Mouse (Mus musculus): ENCODE results near the gene Tmem125. TPM values are rescaled to one million over a fixed set of nuclear protein-coding genes. Genes with fewer than 3 reads are reported as not detected.

Tmem125 gene
- total and polyA plus RNA-seq, 2 experiments from 2014 or later: 0.14 to 0.22 TPM

GRCm38 (mm10) chr4:118505551-118505950 lies 38.3 kb downstream of the Tmem125 start:
- no peak for DNase-seq (ENCODE audit: low spot score)
- WGBS: 71% methylated on average over 3 of the region's 3 CpGs
- no peaks in the 10 kb centered on the region for H3K4me1 ChIP-seq (ENCODE audit: insufficient read depth, low read length)
- H3K36me3 ChIP-seq (ENCODE audit: insufficient read depth, low read length): no peaks in the 10 kb centered on the region
- H3K4me3 ChIP-seq (ENCODE audit: low read depth, low read length): no peak overlapping the region
- no peak for ATAC-seq (ENCODE audit: low FRiP score)
- H3K4me2 ChIP-seq (ENCODE audit: low read depth, low read length, poor library complexity, severe bottlenecking): no peak overlapping the region
- no peaks in the 10 kb centered on the region for H3K27me3 ChIP-seq (ENCODE audit: insufficient read depth, low read length)
- no peak overlapping the region for H3K27ac ChIP-seq (ENCODE audit: low read depth, low read length)
- TF ChIP-seq CTCF (IDR thresholded peaks at IDR 0.05): no peak
- no peaks in the 10 kb centered on the region for H3K9me3 ChIP-seq (ENCODE audit: low read length)
- H3K9ac ChIP-seq (replicated peaks; ENCODE audit: low read length, poor library complexity, severe bottlenecking): no peak overlapping the region

- no peak for TF ChIP-seq CTCF (IDR thresholded peaks at IDR 0.05)
- DNase-seq (ENCODE audit: low spot score): no peak
- ATAC-seq (ENCODE audit: low FRiP score): no peak
- Histone ChIP-seq H3K9ac (replicated peaks; ENCODE audit: low read length, poor library complexity, severe bottlenecking) (no peak overlapping the region), H3K9me3 (ENCODE audit: low read length) (no peaks in the 10 kb centered on the region), H3K27me3 (ENCODE audit: insufficient read depth, low read length) (no peaks in the 10 kb centered on the region), H3K36me3 (ENCODE audit: insufficient read depth, low read length) (no peaks in the 10 kb centered on the region), H3K27ac (ENCODE audit: low read depth, low read length) (no peak overlapping the region), H3K4me2 (ENCODE audit: low read depth, low read length, poor library complexity, severe bottlenecking) (no peak overlapping the region), H3K4me1 (ENCODE audit: insufficient read depth, low read length) (no peaks in the 10 kb centered on the region), H3K4me3 (ENCODE audit: low read depth, low read length) (no peak overlapping the region)
- WGBS: 63% methylated on average over 9 of the region's 9 CpGs
Observed at GRCm38 (mm10) chr4:118500792-118501191, 43.1 kb downstream of the Tmem125 start.

- H3K36me3 ChIP-seq (ENCODE audit: insufficient read depth, low read length): no peaks in the 10 kb centered on the region
- H3K4me2 ChIP-seq (ENCODE audit: low read depth, low read length, poor library complexity, severe bottlenecking): no peak overlapping the region
- no peak overlapping the region for H3K4me3 ChIP-seq (ENCODE audit: low read depth, low read length)
- no peak overlapping the region for H3K9ac ChIP-seq (replicated peaks; ENCODE audit: low read length, poor library complexity, severe bottlenecking)
- 60% methylated on average over 6 of the region's 6 CpGs for WGBS
- TF ChIP-seq CTCF (IDR thresholded peaks at IDR 0.05): no peak
- DNase-seq (ENCODE audit: low spot score) (no peak), ATAC-seq (ENCODE audit: low FRiP score) (no peak)
- H3K27ac ChIP-seq (ENCODE audit: low read depth, low read length): no peak overlapping the region
- no peaks in the 10 kb centered on the region for H3K27me3 ChIP-seq (ENCODE audit: insufficient read depth, low read length)
- no peaks in the 10 kb centered on the region for H3K4me1 ChIP-seq (ENCODE audit: insufficient read depth, low read length)
- H3K9me3 ChIP-seq (ENCODE audit: low read length): no peaks in the 10 kb centered on the region
Observed at GRCm38 (mm10) chr4:118500171-118500724, 43.6 kb downstream of the Tmem125 start.

Other genes starting within 250 kb of the Tmem125 start
- gene Szt2, start 134.8 kb downstream of the Tmem125 start, total RNA-seq (2014; rRNA removed): 18.8 and 29.0 TPM in 2 replicates
- 3.2 and 4.6 TPM in 2 replicates for gene Szt2, start 134.8 kb downstream of the Tmem125 start, polyA plus RNA-seq (2015; fragmentation: Nextera tagmentation; extraction: Ambion mirVana)
- gene Med8, start 134.7 kb downstream of the Tmem125 start, total RNA-seq (2014; rRNA removed): 48.0 and 54.8 TPM in 2 replicates
- gene Med8, start 134.7 kb downstream of the Tmem125 start, polyA plus RNA-seq (2015; fragmentation: Nextera tagmentation; extraction: Ambion mirVana): 90.1 and 95.7 TPM in 2 replicates
- gene Elovl1, start 116.0 kb downstream of the Tmem125 start, total RNA-seq (2014; rRNA removed): 22.1 and 23.6 TPM in 2 replicates
- gene Elovl1, start 116.0 kb downstream of the Tmem125 start, polyA plus RNA-seq (2015; fragmentation: Nextera tagmentation; extraction: Ambion mirVana): 23.8 and 28.2 TPM in 2 replicates
- gene Cdc20, start 106.7 kb downstream of the Tmem125 start, total RNA-seq (2014; rRNA removed): 6.9 and 15.3 TPM in 2 replicates
- gene Cdc20, start 106.7 kb downstream of the Tmem125 start, polyA plus RNA-seq (2015; fragmentation: Nextera tagmentation; extraction: Ambion mirVana): 9.7 and 11.0 TPM in 2 replicates
- gene Mpl, start 86.5 kb downstream of the Tmem125 start, total RNA-seq (2014; rRNA removed): 0.11 TPM in 1 of 2 replicates, not detected in the other
- gene Mpl, start 86.5 kb downstream of the Tmem125 start, polyA plus RNA-seq (2015; fragmentation: Nextera tagmentation; extraction: Ambion mirVana): 0.11 and 0.15 TPM in 2 replicates
- 15.7 and 17.2 TPM in 2 replicates for gene Tie1, start 54.0 kb downstream of the Tmem125 start, total RNA-seq (2014; rRNA removed)
- gene Tie1, start 54.0 kb downstream of the Tmem125 start, polyA plus RNA-seq (2015; fragmentation: Nextera tagmentation; extraction: Ambion mirVana): 9.9 and 10.3 TPM in 2 replicates
- gene 2610528J11Rik, start 17.0 kb downstream of the Tmem125 start, total RNA-seq (2014; rRNA removed): not detected in 2 replicates
- gene 2610528J11Rik, start 17.0 kb downstream of the Tmem125 start, polyA plus RNA-seq (2015; fragmentation: Nextera tagmentation; extraction: Ambion mirVana): not detected in 2 replicates
- 0.82 and 1.1 TPM in 2 replicates for gene Cfap57, start 76.7 kb upstream of the Tmem125 start, total RNA-seq (2014; rRNA removed)
- gene Cfap57, start 76.7 kb upstream of the Tmem125 start, polyA plus RNA-seq (2015; fragmentation: Nextera tagmentation; extraction: Ambion mirVana): 1.4 TPM in 2 replicates
- 29.4 and 40.7 TPM in 2 replicates for gene Ebna1bp2, start 76.8 kb upstream of the Tmem125 start, total RNA-seq (2014; rRNA removed)
- 76.7 and 83.8 TPM in 2 replicates for gene Ebna1bp2, start 76.8 kb upstream of the Tmem125 start, polyA plus RNA-seq (2015; fragmentation: Nextera tagmentation; extraction: Ambion mirVana)
- gene Olfr62, start 114.9 kb upstream of the Tmem125 start, total RNA-seq (2014; rRNA removed): not detected in 2 replicates
- not detected in 2 replicates for gene Olfr62, start 114.9 kb upstream of the Tmem125 start, polyA plus RNA-seq (2015; fragmentation: Nextera tagmentation; extraction: Ambion mirVana)
- gene Olfr1342, start 148.7 kb upstream of the Tmem125 start, total RNA-seq (2014; rRNA removed): not detected in 2 replicates
- gene Olfr1342, start 148.7 kb upstream of the Tmem125 start, polyA plus RNA-seq (2015; fragmentation: Nextera tagmentation; extraction: Ambion mirVana): not detected in 2 replicates
- gene Olfr1341, start 159.5 kb upstream of the Tmem125 start, total RNA-seq (2014; rRNA removed): not detected in 2 replicates
- not detected in 2 replicates for gene Olfr1341, start 159.5 kb upstream of the Tmem125 start, polyA plus RNA-seq (2015; fragmentation: Nextera tagmentation; extraction: Ambion mirVana)
- not detected in 2 replicates for gene Olfr1340, start 176.1 kb upstream of the Tmem125 start, total RNA-seq (2014; rRNA removed)
- not detected in 2 replicates for gene Olfr1340, start 176.1 kb upstream of the Tmem125 start, polyA plus RNA-seq (2015; fragmentation: Nextera tagmentation; extraction: Ambion mirVana)
- gene Olfr1339, start 188.1 kb upstream of the Tmem125 start, total RNA-seq (2014; rRNA removed): not detected in 2 replicates
- gene Olfr1339, start 188.1 kb upstream of the Tmem125 start, polyA plus RNA-seq (2015; fragmentation: Nextera tagmentation; extraction: Ambion mirVana): not detected in 2 replicates
- gene Olfr1338, start 214.7 kb upstream of the Tmem125 start, total RNA-seq (2014; rRNA removed): not detected in 2 replicates
- gene Olfr1338, start 214.7 kb upstream of the Tmem125 start, polyA plus RNA-seq (2015; fragmentation: Nextera tagmentation; extraction: Ambion mirVana): not detected in 2 replicates
- gene Olfr1337, start 238.5 kb upstream of the Tmem125 start, total RNA-seq (2014; rRNA removed): not detected in 2 replicates
- not detected in 2 replicates for gene Olfr1337, start 238.5 kb upstream of the Tmem125 start, polyA plus RNA-seq (2015; fragmentation: Nextera tagmentation; extraction: Ambion mirVana)

All from midbrain, postnatal 0 days (tissue).